Mouse (Mus musculus) kidney, embryonic 14.5 days (tissue): Measurements from ENCODE around the gene Pgm2. TPM values are rescaled to one million over a fixed set of nuclear protein-coding genes. Genes with fewer than 3 reads are reported as not detected.

Experiments used
- ATAC-seq: fragments of 200-750 bp; cut with Nextera tagmentation; 2 replicates; pipeline ENCODE4 v1.8.0; 2017; ENCODE audit warnings: moderate number of reproducible peaks, mild to moderate bottlenecking, moderate TSS enrichment, moderate library complexity; ENCODE audit not compliant: low FRiP score, low TSS enrichment
- H3K27ac ChIP-seq: fragments of 300-500 bp; sonication (generic); 2 replicates; pipeline ENCODE4 v1.5.1; 2014; ENCODE audit warnings: low read depth, mild to moderate bottlenecking, low read length, moderate library complexity, mixed read lengths
- H3K27me3 ChIP-seq: fragments of 300-500 bp; sonication (generic); 2 replicates; pipeline ENCODE4 v1.6.1; 2014; ENCODE audit warnings: mild to moderate bottlenecking, low read length; ENCODE audit not compliant: control insufficient read depth, insufficient read depth
- H3K36me3 ChIP-seq: fragments of 300-500 bp; sonication (generic); 2 replicates; pipeline ENCODE4 v1.6.1; 2014; ENCODE audit warnings: low read length, mixed read lengths; ENCODE audit not compliant: control insufficient read depth, insufficient read depth
- H3K4me1 ChIP-seq: fragments of 300-500 bp; sonication (generic); 2 replicates; pipeline ENCODE4 v1.6.1; 2014; ENCODE audit warnings: low read length, mixed read lengths; ENCODE audit not compliant: control insufficient read depth, insufficient read depth
- H3K4me2 ChIP-seq: fragments of 300-500 bp; sonication (generic); replicated peaks from 2 replicates; pipeline ENCODE4 v1.6.1; 2014; ENCODE audit warnings: low read depth, mild to moderate bottlenecking, low read length
- H3K4me3 ChIP-seq: fragments of 300-500 bp; sonication (generic); 2 replicates; pipeline ENCODE4 v1.5.1; 2014; ENCODE audit warnings: mild to moderate bottlenecking, low read length
- H3K9ac ChIP-seq: fragments of 300-500 bp; sonication (generic); 2 replicates; pipeline ENCODE4 v1.6.1; 2014; ENCODE audit warnings: low read depth, mild to moderate bottlenecking, low read length, moderate library complexity
- H3K9me3 ChIP-seq: fragments of 300-500 bp; sonication (generic); 2 replicates; pipeline ENCODE4 v1.6.1; 2016; ENCODE audit warnings: low read length; ENCODE audit not compliant: control insufficient read depth
- WGBS: fragments of 180-500 bp; shearing (Covaris S2); extraction: QIAGEN DNeasy Blood & Tissue Kit; methylation state at CpG from one replicate; pipeline ENCODE4 v1.1.7; 2014; 5-methylcytosine and 5-hydroxymethylcytosine counted together
- microRNA-seq: library from miRNA; unstranded; fragments of <30 nt; microRNA quantifications from one replicate; pipeline ENCODE4, GENCODE M21; 2016
- polyA plus RNA-seq: library from polyadenylated mRNA; unstranded; fragments of >200 nt; fragmentation: Nextera tagmentation; extraction: Ambion mirVana; gene quantifications from 2 replicates; pipeline ENCODE4 v1.2.1, GENCODE M21; 2014

Pgm2 gene
- polyA plus RNA-seq, 1 experiment from 2014 or later: 31.8 TPM

DNA sequence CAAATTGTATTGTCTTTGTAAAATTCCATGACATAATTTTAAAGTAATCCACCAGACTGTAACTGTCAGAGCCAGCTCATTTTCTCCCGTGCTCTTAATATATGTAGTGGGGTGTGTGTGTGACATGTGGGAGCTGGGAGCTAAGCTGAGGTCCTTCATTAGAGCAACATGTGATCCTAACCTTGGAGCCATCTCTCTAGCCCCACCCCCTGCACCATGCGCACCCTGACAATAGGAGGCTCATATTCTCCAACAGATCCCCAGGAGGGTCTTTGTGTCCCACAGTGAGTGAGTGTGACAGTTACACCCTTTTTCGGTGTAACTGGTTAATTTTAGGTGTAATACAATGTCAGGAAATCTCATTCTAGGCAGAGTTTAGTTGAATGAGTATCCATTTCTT lies 80.1 kb downstream of the Pgm2 start:
- Histone ChIP-seq H3K36me3 (no peaks in the 10 kb centered on the region), H3K4me1 (peaks cover 2% of the 10 kb centered on the region; the same call in 1 of the 2 replicates), H3K4me2 (no peak overlapping the region), H3K27me3 (no peaks in the 10 kb centered on the region), H3K9ac (no peak overlapping the region), H3K27ac (no peak overlapping the region), H3K9me3 (no peaks in the 10 kb centered on the region), H3K4me3 (no peak overlapping the region)
- no peak for ATAC-seq
- WGBS: 81% methylated on average over 3 of the region's 3 CpGs

DNA sequence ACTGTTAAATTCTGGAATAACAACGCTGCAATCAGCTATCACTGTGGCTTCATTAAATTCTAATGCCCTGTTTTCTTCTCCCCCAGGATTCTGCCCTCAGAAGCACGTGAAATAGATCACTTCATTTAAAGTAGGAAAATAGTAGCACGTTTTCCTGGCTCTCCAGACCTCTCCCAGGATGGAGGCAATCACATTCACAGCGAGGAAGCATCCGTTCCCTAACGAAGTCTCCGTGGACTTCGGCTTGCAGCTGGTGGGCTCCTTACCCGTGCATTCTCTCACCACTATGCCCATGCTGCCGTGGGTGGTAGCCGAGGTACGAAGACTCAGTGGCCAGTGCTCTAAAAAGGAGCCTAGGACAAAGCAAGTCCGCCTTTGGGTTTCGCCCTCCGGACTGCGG lies 80.6 kb downstream of the Pgm2 start:
- Histone ChIP-seq H3K27ac (no peak overlapping the region), H3K9me3 (no peaks in the 10 kb centered on the region), H3K36me3 (no peaks in the 10 kb centered on the region), H3K9ac (no peak overlapping the region), H3K4me2 (no peak overlapping the region), H3K4me3 (no peak overlapping the region), H3K27me3 (no peaks in the 10 kb centered on the region), H3K4me1 (peaks cover 2% of the 10 kb centered on the region; the same call in 1 of the 2 replicates)
- ATAC-seq: no peak
- WGBS: 81% methylated on average over 16 of the region's 16 CpGs

DNA sequence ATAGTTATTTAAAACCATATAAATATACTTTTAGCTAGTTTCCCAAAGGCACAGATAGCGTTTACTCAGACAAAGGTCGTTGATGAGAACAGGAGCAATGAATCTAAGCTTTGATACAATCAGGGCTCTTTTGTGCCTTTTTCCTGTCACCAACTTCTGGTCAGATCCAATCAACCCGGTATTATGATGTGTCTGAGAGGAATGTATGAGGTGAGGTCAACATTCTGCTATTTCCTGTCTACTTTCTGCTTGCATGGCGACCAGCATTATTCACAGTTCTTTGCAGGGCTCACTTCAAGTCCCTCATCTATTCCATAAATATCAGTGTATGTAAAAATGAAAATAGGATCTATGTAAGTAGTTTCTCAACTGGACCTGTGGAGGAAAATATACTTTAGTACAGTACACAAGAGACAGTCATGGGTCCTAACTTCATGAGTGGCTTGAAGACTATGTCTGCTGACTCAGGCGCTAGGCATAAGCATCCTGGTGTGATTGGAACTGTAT lies 81.7 kb downstream of the Pgm2 start:
- Histone ChIP-seq H3K9me3 (no peaks in the 10 kb centered on the region), H3K27ac (no peak overlapping the region), H3K27me3 (no peaks in the 10 kb centered on the region), H3K4me2 (no peak overlapping the region), H3K9ac (no peak overlapping the region), H3K36me3 (no peaks in the 10 kb centered on the region), H3K4me1 (peaks cover 2% of the 10 kb centered on the region; the same call in 1 of the 2 replicates), H3K4me3 (no peak overlapping the region)
- 69% methylated on average over 5 of the region's 5 CpGs for WGBS
- ATAC-seq: no peak

Small RNAs within 50 kb of the gene (microRNA-seq; reads per million reads assigned to microRNA genes)
- gene Gm22395: not detected
- gene Gm23967: not detected

Other genes with a start within 250 kb of the Pgm2 start
- gene Rell1, start 124.1 kb upstream of the Pgm2 start, polyA plus RNA-seq: 13.2 and 13.7 TPM in 2 replicates
- gene Tbc1d1, start 63.4 kb downstream of the Pgm2 start, polyA plus RNA-seq: 26.7 and 39.9 TPM in 2 replicates